ENCODE assay signal across 25 mouse cellular contexts in genomic region chr5:36870916-36871315, GRCm38 (mm10). TPM values are rescaled to one million over a fixed set of nuclear protein-coding genes. Genes with fewer than 3 reads are reported as not detected.
A peak's percentile ranks its signal among the peaks of the same experiment; 100 is the strongest.
DNase-seq lines count a peak whose midpoint lies in the region; ATAC-seq and TF ChIP-seq lines count a peak whose summit lies in the region.
"Had no signal": no experiment of that assay in that cellular context is flagged by ENCODE, and none has a peak within 500 bp of the region (broad histone marks: within the 10 kb centered on the region; RNA-seq: fewer than 3 reads in every experiment).

No protein-coding gene starts in this region.

- ATAC-seq in hindbrain, embryonic 16.5 days, result no peak
- no peak for ATAC-seq in hindbrain, embryonic 12.5 days (ENCODE audit: low FRiP score)
- no peak for ATAC-seq in midbrain, postnatal 0 days (ENCODE audit: low FRiP score)
- ATAC-seq in midbrain, embryonic 14.5 days (ENCODE audit: low FRiP score, low TSS enrichment), result no peak
- ATAC-seq in neural tube, embryonic 15.5 days (ENCODE audit: low FRiP score), result no peak
- ATAC-seq: CD4-positive, CD25-positive, alpha-beta regulatory T cell, adult 4 months; forebrain, embryonic 13.5 days; intestine, embryonic 15.5 days; liver, embryonic 12.5 days had no signal

- no peak for TF ChIP-seq CTCF in midbrain, postnatal 0 days (IDR thresholded peaks at IDR 0.05)

- no peak overlapping the region for H3K9ac ChIP-seq in hindbrain, embryonic 16.5 days (ENCODE audit: low read depth, low read length)
- H3K9ac ChIP-seq in hindbrain, embryonic 12.5 days, result no peak overlapping the region
- H3K9ac ChIP-seq in midbrain, postnatal 0 days (replicated peaks; ENCODE audit: low read length, poor library complexity, severe bottlenecking), result no peak overlapping the region
- no peak overlapping the region for H3K9ac ChIP-seq in midbrain, embryonic 14.5 days (replicated peaks; ENCODE audit: low read length)
- no peak overlapping the region for H3K9ac ChIP-seq in neural tube, embryonic 15.5 days (replicated peaks)
- H3K9ac ChIP-seq: intestine, embryonic 15.5 days; limb, embryonic 13.5 days; liver, embryonic 12.5 days had no signal

- DNase-seq in cerebellum, adult 8-10 months, result peak; percentile 27
- no peak for DNase-seq in cerebellum, postnatal 4 days (ENCODE audit: low spot score in 2 of 2)
- no peak for DNase-seq in midbrain, postnatal 0 days (ENCODE audit: low spot score)
- DNase-seq in midbrain, embryonic 14.5 days, result no peak
- DNase-seq: adrenal gland, postnatal 25 days; embryo, embryonic 11 days; heart, postnatal 4 days; kidney, adult 8-10 months; kidney, postnatal 10 days; lung, adult 18-20 months; lung, postnatal 10 days; retina, postnatal 1 day; right cerebral cortex, postnatal 25 days; spleen, adult 18-20 months; thymus, postnatal 14 days had no signal

- H3K27me3 ChIP-seq in hindbrain, embryonic 16.5 days (replicated peaks; ENCODE audit: control insufficient read depth, insufficient read depth, low read length), result peaks cover 9% of the 10 kb centered on the region; the same call in 1 of the 2 replicates
- peaks cover 76% of the 10 kb centered on the region for H3K27me3 ChIP-seq in hindbrain, embryonic 12.5 days
- peaks cover 14% of the 10 kb centered on the region for H3K27me3 ChIP-seq in midbrain, postnatal 0 days (ENCODE audit: insufficient read depth, low read length)
- H3K27me3 ChIP-seq in midbrain, embryonic 14.5 days (ENCODE audit: control insufficient read depth, insufficient read depth, low read length), result peaks cover 57% of the 10 kb centered on the region
- H3K27me3 ChIP-seq in neural tube, embryonic 15.5 days (replicated peaks), result peaks cover 24% of the 10 kb centered on the region

- H3K36me3 ChIP-seq in hindbrain, embryonic 16.5 days (ENCODE audit: control insufficient read depth, insufficient read depth, low read length), result no peaks in the 10 kb centered on the region
- H3K36me3 ChIP-seq in hindbrain, embryonic 12.5 days, result no peaks in the 10 kb centered on the region
- no peaks in the 10 kb centered on the region; the same call in 1 of the 2 replicates for H3K36me3 ChIP-seq in midbrain, postnatal 0 days (ENCODE audit: insufficient read depth, low read length)
- H3K36me3 ChIP-seq in midbrain, embryonic 14.5 days (ENCODE audit: control insufficient read depth, insufficient read depth, low read length), result no peaks in the 10 kb centered on the region
- H3K36me3 ChIP-seq in neural tube, embryonic 15.5 days, result no peaks in the 10 kb centered on the region
- H3K36me3 ChIP-seq: intestine, embryonic 15.5 days; limb, embryonic 13.5 days; liver, embryonic 12.5 days; midbrain, embryonic 12.5 days had no signal

- no peak overlapping the region for H3K4me3 ChIP-seq in hindbrain, embryonic 16.5 days (ENCODE audit: low read length)
- H3K4me3 ChIP-seq in hindbrain, embryonic 12.5 days, result no peak overlapping the region
- peak overlapping the region; percentile 74 for H3K4me3 ChIP-seq in midbrain, postnatal 0 days (ENCODE audit: low read depth, low read length)
- H3K4me3 ChIP-seq in midbrain, embryonic 14.5 days (replicated peaks; ENCODE audit: low read depth, low read length), result no peak overlapping the region
- peak overlapping the region; percentile 67; the same call in 1 of the 2 replicates for H3K4me3 ChIP-seq in neural tube, embryonic 15.5 days (replicated peaks)
- H3K4me3 ChIP-seq: intestine, embryonic 15.5 days; limb, embryonic 13.5 days; liver, embryonic 12.5 days had no signal

- H3K9me3 ChIP-seq in hindbrain, embryonic 16.5 days (ENCODE audit: control insufficient read depth, low read length), result no peaks in the 10 kb centered on the region
- no peaks in the 10 kb centered on the region for H3K9me3 ChIP-seq in hindbrain, embryonic 12.5 days (replicated peaks)
- H3K9me3 ChIP-seq in midbrain, postnatal 0 days (ENCODE audit: low read length), result no peaks in the 10 kb centered on the region
- no peaks in the 10 kb centered on the region for H3K9me3 ChIP-seq in midbrain, embryonic 14.5 days (ENCODE audit: control insufficient read depth, low read length)
- H3K9me3 ChIP-seq in neural tube, embryonic 15.5 days (replicated peaks), result no peaks in the 10 kb centered on the region
- H3K9me3 ChIP-seq: forebrain, embryonic 13.5 days; intestine, embryonic 15.5 days; liver, embryonic 12.5 days; midbrain, embryonic 12.5 days had no signal

- H3K4me1 ChIP-seq in hindbrain, embryonic 16.5 days (ENCODE audit: control insufficient read depth, insufficient read depth, low read depth, low read length), result peaks cover 8% of the 10 kb centered on the region; the same call in 1 of the 2 replicates
- H3K4me1 ChIP-seq in hindbrain, embryonic 12.5 days, result peaks cover 16% of the 10 kb centered on the region
- peaks cover 18% of the 10 kb centered on the region for H3K4me1 ChIP-seq in midbrain, postnatal 0 days (ENCODE audit: insufficient read depth, low read length)
- H3K4me1 ChIP-seq in midbrain, embryonic 14.5 days (ENCODE audit: control insufficient read depth, insufficient read depth, low read length), result no peaks in the 10 kb centered on the region
- H3K4me1 ChIP-seq in neural tube, embryonic 15.5 days, result peaks cover 35% of the 10 kb centered on the region
- H3K4me1 ChIP-seq: liver, embryonic 12.5 days had no signal

- peak overlapping the region; percentile 74 for H3K4me2 ChIP-seq in hindbrain, embryonic 16.5 days (ENCODE audit: low read length)
- no peak overlapping the region for H3K4me2 ChIP-seq in hindbrain, embryonic 12.5 days (replicated peaks)
- peak overlapping the region; percentile 83 for H3K4me2 ChIP-seq in midbrain, postnatal 0 days (ENCODE audit: low read depth, low read length, poor library complexity, severe bottlenecking)
- no peak overlapping the region for H3K4me2 ChIP-seq in midbrain, embryonic 14.5 days (ENCODE audit: low read length)
- H3K4me2 ChIP-seq in neural tube, embryonic 15.5 days, result peak overlapping the region; percentile 83
- H3K4me2 ChIP-seq: intestine, embryonic 15.5 days; liver, embryonic 12.5 days had no signal

- H3K27ac ChIP-seq in hindbrain, embryonic 16.5 days (ENCODE audit: low read depth, low read length), result no peak overlapping the region
- H3K27ac ChIP-seq in hindbrain, embryonic 12.5 days, result no peak overlapping the region
- H3K27ac ChIP-seq in midbrain, postnatal 0 days (ENCODE audit: low read depth, low read length), result no peak overlapping the region
- no peak overlapping the region for H3K27ac ChIP-seq in midbrain, embryonic 14.5 days (replicated peaks; ENCODE audit: low read depth, low read length)
- H3K27ac ChIP-seq in neural tube, embryonic 15.5 days (replicated peaks), result no peak overlapping the region
- H3K27ac ChIP-seq: forebrain, embryonic 13.5 days; intestine, embryonic 15.5 days; limb, embryonic 13.5 days; liver, embryonic 12.5 days; midbrain, embryonic 12.5 days had no signal

- 87% methylated on average over 6 of the region's 6 CpGs for WGBS in hindbrain, embryonic 16.5 days
- 86% methylated on average over 6 of the region's 6 CpGs for WGBS in hindbrain, embryonic 12.5 days
- 82% methylated on average over 6 of the region's 6 CpGs for WGBS in midbrain, postnatal 0 days
- WGBS in midbrain, embryonic 14.5 days, result 90% methylated on average over 6 of the region's 6 CpGs
- 82% methylated on average over 6 of the region's 6 CpGs for WGBS in neural tube, embryonic 15.5 days

RNA-seq across cellular contexts. Expression of gene Ppp2r2c, which starts 2.6 kb away (rescaled TPM):
- polyA plus RNA-seq in hindbrain, embryonic 16.5 days (2015; fragmentation: Nextera tagmentation; extraction: Ambion mirVana), result 52.4 and 58.2 TPM in 2 replicates
- 7.6 and 8.0 TPM in 2 replicates for polyA plus RNA-seq in hindbrain, embryonic 12.5 days (2016; fragmentation: Nextera tagmentation; extraction: Ambion mirVana)
- 205 and 231 TPM in 2 replicates for total RNA-seq in midbrain, postnatal 0 days (2014; rRNA removed)
- 89.0 and 91.8 TPM in 2 replicates for polyA plus RNA-seq in midbrain, postnatal 0 days (2015; fragmentation: Nextera tagmentation; extraction: Ambion mirVana)
- 38.3 and 44.6 TPM in 2 replicates for polyA plus RNA-seq in midbrain, embryonic 14.5 days (2014; fragmentation: Nextera tagmentation; extraction: Ambion mirVana)
- 56.3 and 72.9 TPM in 2 replicates for polyA plus RNA-seq in neural tube, embryonic 15.5 days (2015; fragmentation: Nextera tagmentation; extraction: Ambion mirVana)
- total RNA-seq: megakaryocyte progenitor cell, adult 5-6 weeks had no signal
- polyA plus RNA-seq: CD4-positive, CD25-positive, alpha-beta regulatory T cell, adult 4 months had no signal

RNA-seq across cellular contexts. Expression of gene Man2b2, which starts 40.5 kb away (rescaled TPM):
- polyA plus RNA-seq in hindbrain, embryonic 16.5 days (2015; fragmentation: Nextera tagmentation; extraction: Ambion mirVana), result 13.8 and 15.2 TPM in 2 replicates
- polyA plus RNA-seq in hindbrain, embryonic 12.5 days (2016; fragmentation: Nextera tagmentation; extraction: Ambion mirVana), result 16.1 and 16.7 TPM in 2 replicates
- total RNA-seq in midbrain, postnatal 0 days (2014; rRNA removed), result 22.6 and 26.2 TPM in 2 replicates
- 15.6 and 15.8 TPM in 2 replicates for polyA plus RNA-seq in midbrain, postnatal 0 days (2015; fragmentation: Nextera tagmentation; extraction: Ambion mirVana)
- 7.8 and 10.3 TPM in 2 replicates for polyA plus RNA-seq in midbrain, embryonic 14.5 days (2014; fragmentation: Nextera tagmentation; extraction: Ambion mirVana)
- polyA plus RNA-seq in neural tube, embryonic 15.5 days (2015; fragmentation: Nextera tagmentation; extraction: Ambion mirVana), result 13.2 and 14.4 TPM in 2 replicates

Comparison
In these comparisons a context has a peak if more than half of its experiments do, and no peak if none do; other contexts are left out.
1. H3K4me2 ChIP-seq: peak in hindbrain, embryonic 16.5 days (single experiment), midbrain, postnatal 0 days (single experiment) and neural tube, embryonic 15.5 days (single experiment); none in hindbrain, embryonic 12.5 days (single experiment) and midbrain, embryonic 14.5 days (single experiment).
2. H3K4me3 ChIP-seq: peak in midbrain, postnatal 0 days (single experiment) and neural tube, embryonic 15.5 days (single experiment); none in hindbrain, embryonic 16.5 days (single experiment), hindbrain, embryonic 12.5 days (single experiment) and midbrain, embryonic 14.5 days (single experiment).